Mouse (Mus musculus) midbrain, embryonic 13.5 days (tissue): ENCODE data around the gene 2210016L21Rik. TPM values are rescaled to one million over a fixed set of nuclear protein-coding genes. Genes with fewer than 3 reads are reported as not detected.
"Not testable (repeated sequence)": the region's sequence is repeated elsewhere in the genome, so short reads cannot be mapped to it uniquely, and the experiment has no call there.

Experiments
- ATAC-seq: fragments of 200-750 bp; cut with Nextera tagmentation; 2 replicates; pipeline ENCODE4 v1.8.0; 2017; ENCODE audit warnings: mild to moderate bottlenecking, moderate TSS enrichment, moderate library complexity
- H3K27ac ChIP-seq: fragments of 300-500 bp; sonication (generic); 2 replicates; pipeline ENCODE4 v1.5.1; 2015; ENCODE audit warnings: inconsistent platforms, mild to moderate bottlenecking, moderate library complexity
- H3K27me3 ChIP-seq: fragments of 300-500 bp; sonication (generic); 2 replicates; pipeline ENCODE4 v1.6.1; 2015; ENCODE audit warnings: mild to moderate bottlenecking, inconsistent platforms
- H3K36me3 ChIP-seq: fragments of 300-500 bp; sonication (generic); 2 replicates; pipeline ENCODE4 v1.6.1; 2015; ENCODE audit warnings: mild to moderate bottlenecking, inconsistent platforms
- H3K4me1 ChIP-seq: fragments of 300-500 bp; sonication (generic); replicated peaks from 2 replicates; pipeline ENCODE4 v1.6.1; 2015; ENCODE audit warnings: inconsistent platforms
- H3K4me2 ChIP-seq: fragments of 300-500 bp; sonication (generic); replicated peaks from 2 replicates; pipeline ENCODE4 v1.6.1; 2015; ENCODE audit warnings: moderate library complexity, mild to moderate bottlenecking, inconsistent platforms
- H3K4me3 ChIP-seq: fragments of 300-500 bp; sonication (generic); replicated peaks from 2 replicates; pipeline ENCODE4 v1.5.1; 2015; ENCODE audit warnings: mild to moderate bottlenecking, inconsistent platforms
- H3K9ac ChIP-seq: fragments of 300-500 bp; sonication (generic); replicated peaks from 2 replicates; pipeline ENCODE4 v1.6.1; 2015; ENCODE audit warnings: mild to moderate bottlenecking, inconsistent platforms
- H3K9me3 ChIP-seq: fragments of 300-500 bp; sonication (generic); 2 replicates; pipeline ENCODE4 v1.6.1; 2016; ENCODE audit warnings: mild to moderate bottlenecking, inconsistent platforms
- WGBS: fragments of 180-500 bp; shearing (Covaris S2); methylation state at CpG from one replicate; pipeline ENCODE4 v1.1.7; 2015; 5-methylcytosine and 5-hydroxymethylcytosine counted together
- polyA plus RNA-seq: library from polyadenylated mRNA; unstranded; fragments of >200 nt; fragmentation: Nextera tagmentation; extraction: Ambion mirVana; gene quantifications from 2 replicates; pipeline ENCODE4 v1.2.1, GENCODE M21; 2015

Gene 2210016L21Rik
- 87.9 and 91.5 TPM in 2 replicates for polyA plus RNA-seq

DNA sequence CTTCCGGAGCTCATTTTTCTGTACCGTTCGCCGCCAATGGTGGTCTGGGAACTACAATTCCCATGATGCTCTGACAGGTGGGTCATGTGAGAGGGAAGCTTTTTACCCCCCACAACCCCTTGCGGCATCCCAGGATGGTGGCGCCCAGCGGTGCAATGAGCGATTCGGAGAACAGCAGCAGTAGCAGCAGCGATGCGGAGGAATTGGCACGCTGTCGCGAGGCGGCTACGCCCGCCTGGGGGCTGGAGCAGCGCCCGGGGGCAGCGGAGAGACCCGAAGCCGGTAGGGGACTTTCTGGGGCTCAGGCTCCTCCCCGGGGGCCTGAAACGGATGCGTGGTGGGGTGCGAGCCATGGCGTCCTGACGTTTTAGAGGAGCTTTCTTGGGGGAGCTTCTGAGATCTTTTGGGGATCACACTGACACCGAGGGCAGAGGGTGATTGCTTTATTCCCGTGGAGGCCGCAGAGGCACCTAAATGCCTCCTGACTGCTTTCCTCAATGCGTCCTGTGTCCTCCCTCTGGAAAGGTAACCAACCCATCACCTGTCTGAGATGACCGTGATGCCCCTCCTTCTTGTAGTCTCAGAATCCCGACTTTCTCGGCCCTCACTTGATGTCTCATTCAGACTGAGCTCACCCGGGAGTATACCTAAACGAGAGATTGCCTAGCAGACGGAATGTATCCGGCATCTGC, at the start of gene 2210016L21Rik:
Gene 2210016L21Rik (plus strand): TSS at position 85 of the 692 bp plus-strand sequence.
- Histone ChIP-seq H3K9me3 (no peaks in the 10 kb centered on the region), H3K9ac (peak within 1 kb of the TSS; percentile 91), H3K27ac (peak within 1 kb of the TSS; percentile 91), H3K4me2 (peak within 1 kb of the TSS; percentile 88), H3K36me3 (peaks cover 17% of the 10 kb centered on the region), H3K27me3 (no peaks in the 10 kb centered on the region), H3K4me3 (peak within 1 kb of the TSS; percentile 93), H3K4me1 (peaks cover 18% of the 10 kb centered on the region)
- peak; percentile 95 for ATAC-seq
- under 1% methylated on average over 39 of the region's 39 CpGs for WGBS

- WGBS: 88% methylated on average over 4 of the region's 4 CpGs
- Histone ChIP-seq H3K36me3 (no peaks in the 10 kb centered on the region), H3K9ac (no peak overlapping the region), H3K27ac (no peak overlapping the region), H3K4me1 (0 out of 2 replicates have a peak, but pooled peaks cover 6% of the 10 kb centered on the region), H3K27me3 (no peaks in the 10 kb centered on the region), H3K9me3 (no peaks in the 10 kb centered on the region), H3K4me2 (no peak overlapping the region), H3K4me3 (no peak overlapping the region)
- ATAC-seq: no peak
Observed at GRCm38 (mm10) chr5:114895542-114895941, 46.4 kb upstream of the 2210016L21Rik start.

- no peak within 1 kb of the TSS for H3K4me3 ChIP-seq
- no peak within 1 kb of the TSS for H3K27ac ChIP-seq
- H3K4me2 ChIP-seq: no peak within 1 kb of the TSS
Observed at GRCm38 (mm10) chr5:114896688-114897373, 45.1 kb upstream of the 2210016L21Rik start, which contains the start of gene Oasl2. Gene Oasl2 (plus strand): TSS chr5:114896936.

GRCm38 (mm10) chr5:114897374-114897793, 44.6 kb upstream of the 2210016L21Rik start:
- Histone ChIP-seq H3K36me3 (no peaks in the 10 kb centered on the region), H3K4me3 (no peak overlapping the region), H3K4me2 (no peak overlapping the region), H3K9me3 (no peaks in the 10 kb centered on the region), H3K4me1 (0 out of 2 replicates have a peak, but pooled peaks cover 6% of the 10 kb centered on the region), H3K27me3 (no peaks in the 10 kb centered on the region), H3K9ac (no peak overlapping the region), H3K27ac (no peak overlapping the region)
- ATAC-seq: no peak
- 12% methylated on average over 7 of the region's 7 CpGs for whole genome bisulfite sequencing

More at GRCm38 (mm10) chr5:114896688-114897373, 45.1 kb upstream of the 2210016L21Rik start, which contains the start of gene Oasl2:
- Histone ChIP-seq H3K27me3 (no peaks in the 10 kb centered on the region), H3K9ac (no peak within 1 kb of the TSS), H3K9me3 (no peaks in the 10 kb centered on the region), H3K36me3 (no peaks in the 10 kb centered on the region), H3K4me1 (0 out of 2 replicates have a peak, but pooled peaks cover 6% of the 10 kb centered on the region)
- WGBS: 69% methylated on average over 13 of the region's 13 CpGs
- ATAC-seq: no peak

DNA sequence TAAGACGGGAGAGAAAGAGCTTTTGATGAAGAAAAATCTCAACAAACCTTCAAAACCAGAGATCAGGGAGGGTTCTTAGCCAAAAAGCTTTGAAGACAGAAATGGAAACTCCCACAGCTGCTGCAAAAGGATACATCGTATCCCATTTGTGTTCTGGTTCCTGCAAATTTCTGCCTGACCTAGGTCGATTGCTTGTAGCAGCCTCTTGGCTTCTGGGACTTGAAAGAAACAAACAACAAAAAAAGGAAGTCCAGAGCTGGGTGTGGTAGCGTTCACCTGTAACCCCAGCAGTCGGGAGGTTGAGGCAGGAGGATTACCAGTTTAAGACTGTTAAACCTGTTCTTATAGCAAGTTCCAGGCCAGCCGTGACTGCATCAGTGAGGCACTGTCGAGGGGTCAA, 43.1 kb upstream of the 2210016L21Rik start:
- H3K9me3 ChIP-seq: no peaks in the 10 kb centered on the region
- H3K27ac ChIP-seq: no peak overlapping the region
- H3K36me3 ChIP-seq: no peaks in the 10 kb centered on the region
- H3K9ac ChIP-seq: no peak overlapping the region
- H3K4me3 ChIP-seq: no peak overlapping the region
- no peak overlapping the region for H3K4me2 ChIP-seq
- no peaks in the 10 kb centered on the region for H3K27me3 ChIP-seq
- ATAC-seq: no peak
- WGBS: 78% methylated on average over 7 of the region's 7 CpGs
- 0 out of 2 replicates have a peak, but pooled peaks cover 6% of the 10 kb centered on the region for H3K4me1 ChIP-seq

GRCm38 (mm10) chr5:114902413-114902812, 39.5 kb upstream of the 2210016L21Rik start:
- H3K27me3 ChIP-seq: no peaks in the 10 kb centered on the region
- no peak for ATAC-seq
- no peaks in the 10 kb centered on the region for H3K9me3 ChIP-seq
- 0 out of 2 replicates have a peak, but pooled peaks cover 2% of the 10 kb centered on the region for H3K4me1 ChIP-seq
- H3K4me2 ChIP-seq: no peak overlapping the region
- no peak overlapping the region for H3K4me3 ChIP-seq
- 22% methylated on average over 1 of the region's 1 CpGs for whole genome bisulfite sequencing
- H3K9ac ChIP-seq: no peak overlapping the region
- no peak overlapping the region for H3K27ac ChIP-seq
- no peaks in the 10 kb centered on the region for H3K36me3 ChIP-seq

GRCm38 (mm10) chr5:114908598-114909305, 33.2 kb upstream of the 2210016L21Rik start:
- H3K36me3 ChIP-seq: no peaks in the 10 kb centered on the region
- ATAC-seq: no peak
- H3K9me3 ChIP-seq: no peaks in the 10 kb centered on the region
- WGBS: 53% methylated on average over 13 of the region's 13 CpGs
- no peak overlapping the region for H3K9ac ChIP-seq
- no peak overlapping the region for H3K4me3 ChIP-seq
- no peaks in the 10 kb centered on the region for H3K27me3 ChIP-seq
- no peaks in the 10 kb centered on the region for H3K4me1 ChIP-seq
- H3K27ac ChIP-seq: no peak overlapping the region
- no peak overlapping the region for H3K4me2 ChIP-seq

DNA sequence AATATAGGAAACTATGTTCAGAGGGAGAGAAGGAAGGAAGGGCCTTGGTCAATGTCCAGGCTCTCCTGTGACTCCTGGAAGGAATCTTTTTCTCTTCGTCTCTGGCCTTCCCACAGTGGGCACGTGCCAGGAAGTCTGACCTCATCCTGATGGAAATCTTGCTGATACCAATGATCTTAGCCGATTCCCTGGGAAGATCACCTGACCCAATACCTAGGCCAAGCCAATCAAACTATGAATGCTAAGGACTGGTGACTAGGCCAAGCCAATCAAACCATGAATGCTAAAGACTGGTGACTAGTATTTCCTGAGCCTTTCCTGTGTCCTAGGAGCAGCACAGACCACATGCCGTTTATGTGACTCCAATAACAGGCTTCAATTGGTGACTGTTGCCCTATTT, 28.3 kb upstream of the 2210016L21Rik start:
- no peak for ATAC-seq
- Histone ChIP-seq H3K4me1 (no peaks in the 10 kb centered on the region), H3K27me3 (no peaks in the 10 kb centered on the region), H3K4me2 (no peak overlapping the region), H3K9me3 (no peaks in the 10 kb centered on the region), H3K9ac (no peak overlapping the region), H3K27ac (no peak overlapping the region), H3K36me3 (no peaks in the 10 kb centered on the region), H3K4me3 (no peak overlapping the region)
- 83% methylated on average over 4 of the region's 4 CpGs for WGBS

DNA sequence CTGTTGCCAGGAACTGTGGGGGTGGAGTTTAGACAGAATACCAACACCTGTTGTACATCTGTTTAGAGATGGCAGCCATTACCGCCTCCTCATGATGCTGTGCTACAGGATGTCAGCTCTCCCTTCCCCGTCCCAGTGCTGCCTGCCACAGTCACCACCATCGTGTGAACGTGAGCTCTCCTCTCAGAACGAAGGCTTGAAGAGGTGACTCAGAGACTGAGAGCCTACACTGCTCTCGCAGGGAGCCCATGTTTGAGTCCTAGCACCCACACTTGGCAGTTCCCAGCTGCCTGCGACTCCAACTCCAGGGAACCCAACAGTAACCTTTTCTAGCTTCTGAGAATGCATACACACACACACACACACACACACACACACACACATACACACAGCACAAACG, 27.1 kb upstream of the 2210016L21Rik start:
- 73% methylated on average over 8 of the region's 8 CpGs for WGBS
- H3K36me3 ChIP-seq: no peaks in the 10 kb centered on the region
- no peak overlapping the region for H3K27ac ChIP-seq
- H3K27me3 ChIP-seq: no peaks in the 10 kb centered on the region
- H3K9me3 ChIP-seq: no peaks in the 10 kb centered on the region
- no peak overlapping the region for H3K9ac ChIP-seq
- H3K4me2 ChIP-seq: no peak overlapping the region
- no peak for ATAC-seq
- H3K4me1 ChIP-seq: no peaks in the 10 kb centered on the region
- H3K4me3 ChIP-seq: no peak overlapping the region

GRCm38 (mm10) chr5:114915854-114916253, 26.1 kb upstream of the 2210016L21Rik start:
- Histone ChIP-seq H3K4me3 (no peak overlapping the region), H3K27ac (no peak overlapping the region), H3K36me3 (no peaks in the 10 kb centered on the region), H3K4me1 (no peaks in the 10 kb centered on the region), H3K4me2 (no peak overlapping the region), H3K9ac (no peak overlapping the region), H3K27me3 (no peaks in the 10 kb centered on the region), H3K9me3 (no peaks in the 10 kb centered on the region)
- no peak for ATAC-seq
- WGBS: 75% methylated on average over 5 of the region's 5 CpGs

DNA sequence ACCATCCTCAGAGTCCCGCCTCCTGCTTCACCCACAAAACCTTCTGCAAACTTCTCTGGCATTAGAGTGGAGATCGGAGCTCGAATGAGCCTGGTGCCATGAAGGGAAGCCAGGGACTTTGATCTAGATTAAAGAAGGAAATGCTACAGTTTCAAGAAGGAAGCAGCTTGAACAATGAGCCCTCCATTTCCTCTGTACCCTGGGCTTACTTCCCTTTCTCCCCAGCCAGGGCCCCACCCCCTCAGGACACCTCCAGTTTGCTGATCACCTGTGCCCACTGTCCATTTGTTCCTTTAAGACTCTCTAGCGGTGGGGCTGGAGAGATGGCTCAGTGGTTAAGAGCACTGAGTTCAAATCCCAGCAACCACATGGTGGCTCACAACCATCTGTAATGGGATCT, 25.2 kb upstream of the 2210016L21Rik start:
- Histone ChIP-seq H3K27ac (no peak overlapping the region), H3K9ac (no peak overlapping the region), H3K4me1 (no peaks in the 10 kb centered on the region), H3K27me3 (no peaks in the 10 kb centered on the region), H3K4me3 (no peak overlapping the region), H3K9me3 (no peaks in the 10 kb centered on the region), H3K36me3 (no peaks in the 10 kb centered on the region), H3K4me2 (no peak overlapping the region)
- ATAC-seq: no peak
- WGBS: 91% methylated on average over 4 of the region's 4 CpGs

- H3K36me3 ChIP-seq, H3K27ac ChIP-seq, H3K9me3 ChIP-seq, H3K4me3 ChIP-seq, H3K9ac ChIP-seq, ATAC-seq, H3K27me3 ChIP-seq, H3K4me2 ChIP-seq, H3K4me1 ChIP-seq: not testable (repeated sequence)
- WGBS: 95% methylated on average over 5 of the region's 5 CpGs
Observed at GRCm38 (mm10) chr5:114917357-114917756, 24.6 kb upstream of the 2210016L21Rik start.
